Mouse (Mus musculus) ES-Bruce4 (cell line): Measurements from ENCODE around the gene Uox.

Experiments used
- CTCF ChIP-seq: IDR thresholded peaks from one replicate; pipeline ENCODE4 v1.8.1; 2011; ENCODE audit warnings: low read depth, low read length
- EP300 ChIP-seq: IDR thresholded peaks from 2 replicates; pipeline ENCODE4 v1.6.1; 2011; ENCODE audit warnings: low read depth, low read length; ENCODE audit not compliant: insufficient read depth
- POLR2A ChIP-seq: IDR thresholded peaks from one replicate; pipeline ENCODE4 v1.8.1; 2011; ENCODE audit warnings: low read length; ENCODE audit not compliant: insufficient read depth

- no peak for TF ChIP-seq CTCF
- no peak for TF ChIP-seq EP300
- TF ChIP-seq POLR2A, result no peak
Measured at GRCm38 (mm10) chr3:146652431-146652830, 82.2 kb downstream of the Uox start.
